Mouse (Mus musculus): ENCODE measurements at regions not wholly inside any gene's neighbourhood (a gene's known extent, or its start where the extent isn't known, plus 50 kb on each side); places are given as distances from the start of the nearest gene placed in this dataset.
"Not testable (repeated sequence)": the region's sequence is repeated elsewhere in the genome, so short reads cannot be mapped to it uniquely, and the experiment has no call there.

GRCm38 (mm10) chr13:44673967-44674357 is 55.3 kb upstream of the Jarid2 start:
- Histone ChIP-seq H3K27me3 (ENCODE audit: insufficient read depth, low read length) (0 out of 2 replicates have a peak, but pooled peaks cover 10% of the 10 kb centered on the region), H3K27ac (ENCODE audit: low read depth) (no peak overlapping the region), H3K9me3 (ENCODE audit: low read length) (peaks cover 7% of the 10 kb centered on the region; the same call in 1 of the 2 replicates), H3K4me1 (ENCODE audit: insufficient read depth) (0 out of 2 replicates have a peak, but pooled peaks cover 7% of the 10 kb centered on the region), H3K36me3 (replicated peaks; ENCODE audit: insufficient read depth, low read length) (no peaks in the 10 kb centered on the region), H3K4me2 (ENCODE audit: low read depth, low read length) (peak overlapping the region; percentile 62), H3K4me3 (ENCODE audit: low read depth, low read length) (peak overlapping the region; percentile 7; the same call in 1 of the 2 replicates), H3K9ac (replicated peaks) (peak overlapping the region; percentile 13; the same call in 1 of the 2 replicates)
- ATAC-seq (no peak), DNase-seq (no peak)
- WGBS (ENCODE audit: insufficient replicate concordance), result 10% methylated on average over 12 of the region's 12 CpGs
- no peak for TF ChIP-seq CTCF (IDR thresholded peaks at IDR 0.05; ENCODE audit: low read depth)
- TF ChIP-seq EP300 (IDR thresholded peaks at IDR 0.05; ENCODE audit: low read depth), result no peak

- Histone ChIP-seq H3K9me3 (ENCODE audit: low read length) (peaks cover 7% of the 10 kb centered on the region; the same call in 1 of the 2 replicates), H3K27ac (ENCODE audit: low read depth) (no peak overlapping the region), H3K9ac (replicated peaks) (no peak overlapping the region), H3K4me1 (ENCODE audit: insufficient read depth) (0 out of 2 replicates have a peak, but pooled peaks cover 7% of the 10 kb centered on the region), H3K4me3 (ENCODE audit: low read depth, low read length) (no peak overlapping the region), H3K27me3 (ENCODE audit: insufficient read depth, low read length) (0 out of 2 replicates have a peak, but pooled peaks cover 10% of the 10 kb centered on the region), H3K36me3 (replicated peaks; ENCODE audit: insufficient read depth, low read length) (no peaks in the 10 kb centered on the region), H3K4me2 (ENCODE audit: low read depth, low read length) (no peak overlapping the region)
- no peak for DNase-seq
- no peak for TF ChIP-seq CTCF (IDR thresholded peaks at IDR 0.05; ENCODE audit: low read depth)
- TF ChIP-seq EP300 (IDR thresholded peaks at IDR 0.05; ENCODE audit: low read depth), result no peak
- 63% methylated on average over 8 of the region's 8 CpGs for WGBS (ENCODE audit: insufficient replicate concordance)
- no peak for ATAC-seq
Measured at GRCm38 (mm10) chr13:44674926-44675650, 54.2 kb upstream of the Jarid2 start.

GRCm38 (mm10) chr13:44676041-44676440 is 53.2 kb upstream of the Jarid2 start:
- WGBS (ENCODE audit: insufficient replicate concordance), result 81% methylated on average over 6 of the region's 6 CpGs
- 0 out of 2 replicates have a peak, but pooled peaks cover 7% of the 10 kb centered on the region for H3K4me1 ChIP-seq (ENCODE audit: insufficient read depth)
- no peak overlapping the region for H3K27ac ChIP-seq (ENCODE audit: low read depth)
- H3K36me3 ChIP-seq (replicated peaks; ENCODE audit: insufficient read depth, low read length), result no peaks in the 10 kb centered on the region
- H3K4me3 ChIP-seq (ENCODE audit: low read depth, low read length), result no peak overlapping the region
- H3K27me3 ChIP-seq (ENCODE audit: insufficient read depth, low read length), result 0 out of 2 replicates have a peak, but pooled peaks cover 10% of the 10 kb centered on the region
- H3K9ac ChIP-seq (replicated peaks), result no peak overlapping the region
- H3K4me2 ChIP-seq (ENCODE audit: low read depth, low read length), result no peak overlapping the region
- TF ChIP-seq CTCF (IDR thresholded peaks at IDR 0.05; ENCODE audit: low read depth) (no peak), EP300 (IDR thresholded peaks at IDR 0.05; ENCODE audit: low read depth) (no peak)
- ATAC-seq, result no peak
- H3K9me3 ChIP-seq (ENCODE audit: low read length), result peaks cover 7% of the 10 kb centered on the region; the same call in 1 of the 2 replicates
- no peak for DNase-seq

- ATAC-seq (no peak), DNase-seq (no peak)
- 82% methylated on average over 3 of the region's 3 CpGs for WGBS (ENCODE audit: insufficient replicate concordance)
- H3K36me3 ChIP-seq (replicated peaks; ENCODE audit: insufficient read depth, low read length), result no peaks in the 10 kb centered on the region
- H3K27me3 ChIP-seq (ENCODE audit: insufficient read depth, low read length), result 0 out of 2 replicates have a peak, but pooled peaks cover 10% of the 10 kb centered on the region
- no peak overlapping the region for H3K9ac ChIP-seq (replicated peaks)
- 0 out of 2 replicates have a peak, but pooled peaks cover 5% of the 10 kb centered on the region for H3K4me1 ChIP-seq (ENCODE audit: insufficient read depth)
- H3K4me3 ChIP-seq (ENCODE audit: low read depth, low read length), result no peak overlapping the region
- H3K4me2 ChIP-seq (ENCODE audit: low read depth, low read length), result no peak overlapping the region
- H3K27ac ChIP-seq (ENCODE audit: low read depth), result no peak overlapping the region
- H3K9me3 ChIP-seq (ENCODE audit: low read length), result peaks cover 7% of the 10 kb centered on the region; the same call in 1 of the 2 replicates
- TF ChIP-seq EP300 (IDR thresholded peaks at IDR 0.05; ENCODE audit: low read depth) (no peak), CTCF (IDR thresholded peaks at IDR 0.05; ENCODE audit: low read depth) (no peak)
Measured at GRCm38 (mm10) chr13:44678121-44678520, 51.2 kb upstream of the Jarid2 start.

- not testable (repeated sequence) for H3K36me3 ChIP-seq (replicated peaks; ENCODE audit: insufficient read depth, low read length); DNase-seq; H3K4me1 ChIP-seq (ENCODE audit: insufficient read depth); H3K9me3 ChIP-seq (ENCODE audit: low read length); H3K27me3 ChIP-seq (ENCODE audit: insufficient read depth, low read length); H3K9ac ChIP-seq (replicated peaks); ATAC-seq; H3K27ac ChIP-seq (ENCODE audit: low read depth); H3K4me2 ChIP-seq (ENCODE audit: low read depth, low read length); H3K4me3 ChIP-seq (ENCODE audit: low read depth, low read length)
- WGBS (ENCODE audit: insufficient replicate concordance), result 83% methylated on average over 7 of the region's 7 CpGs
Measured at GRCm38 (mm10) chr13:44679457-44679856, 49.8 kb upstream of the Jarid2 start.
